Mouse (Mus musculus) heart, embryonic 16.5 days (tissue): ENCODE results near the gene Nomo1. TPM values are rescaled to one million over a fixed set of nuclear protein-coding genes. Genes with fewer than 3 reads are reported as not detected.

Experiments used
- ATAC-seq: fragments of 200-750 bp; cut with Nextera tagmentation; replicated peaks from 2 replicates; pipeline ENCODE4 v1.8.0; 2017; ENCODE audit warnings: moderate number of reproducible peaks; ENCODE audit not compliant: insufficient read depth, low FRiP score; ENCODE audit errors: extremely low read depth
- H3K27ac ChIP-seq: fragments of 300-500 bp; sonication (generic); 2 replicates; pipeline ENCODE4 v1.5.1; 2014; ENCODE audit warnings: mild to moderate bottlenecking, low read length, control low read depth, moderate library complexity
- H3K27me3 ChIP-seq: fragments of 300-500 bp; sonication (generic); 2 replicates; pipeline ENCODE4 v1.6.1; 2014; ENCODE audit warnings: low read length, mixed read lengths; ENCODE audit not compliant: control insufficient read depth, insufficient read depth
- H3K36me3 ChIP-seq: fragments of 300-500 bp; sonication (generic); 2 replicates; pipeline ENCODE4 v1.6.1; 2014; ENCODE audit not compliant: control insufficient read depth, insufficient read depth
- H3K4me1 ChIP-seq: fragments of 300-500 bp; sonication (generic); 2 replicates; pipeline ENCODE4 v1.6.1; 2014; ENCODE audit warnings: low read length, mixed read lengths; ENCODE audit not compliant: control insufficient read depth, insufficient read depth
- H3K4me2 ChIP-seq: fragments of 300-500 bp; sonication (generic); 2 replicates; pipeline ENCODE4 v1.6.1; 2014; ENCODE audit warnings: low read depth, mild to moderate bottlenecking, control low read depth, low read length
- H3K4me3 ChIP-seq: fragments of 300-500 bp; sonication (generic); 2 replicates; pipeline ENCODE4 v1.5.1; 2014; ENCODE audit warnings: mild to moderate bottlenecking, control low read depth, low read length
- H3K9ac ChIP-seq: fragments of 300-500 bp; sonication (generic); 2 replicates; pipeline ENCODE4 v1.6.1; 2014; ENCODE audit warnings: low read length, control low read depth
- H3K9me3 ChIP-seq: fragments of 300-500 bp; sonication (generic); replicated peaks from 2 replicates; pipeline ENCODE4 v1.6.1; 2016; ENCODE audit warnings: low read length; ENCODE audit not compliant: control insufficient read depth
- WGBS: fragments of 180-500 bp; shearing (Covaris S2); extraction: QIAGEN DNeasy Blood & Tissue Kit; methylation state at CpG from one replicate; pipeline ENCODE4 v1.1.7; 2014; 5-methylcytosine and 5-hydroxymethylcytosine counted together
- polyA plus RNA-seq: library from polyadenylated mRNA; unstranded; fragments of >200 nt; fragmentation: Nextera tagmentation; extraction: Ambion mirVana; gene quantifications from 2 replicates; pipeline ENCODE4 v1.2.1, GENCODE M21; 2015

Nomo1 gene
- polyA plus RNA-seq, 1 experiment from 2014 or later, result 36.2 TPM

- ATAC-seq, result no peak
- no peak overlapping the region for H3K27ac ChIP-seq
- no peaks in the 10 kb centered on the region for H3K27me3 ChIP-seq
- no peaks in the 10 kb centered on the region for H3K4me1 ChIP-seq
- H3K4me3 ChIP-seq, result no peak overlapping the region
- no peak overlapping the region for H3K4me2 ChIP-seq
- H3K9me3 ChIP-seq, result no peaks in the 10 kb centered on the region
- 71% methylated on average over 8 of the region's 8 CpGs for WGBS
- no peak overlapping the region for H3K9ac ChIP-seq
- no peaks in the 10 kb centered on the region for H3K36me3 ChIP-seq
Measured at GRCm38 (mm10) chr7:46103075-46103591, 69.6 kb downstream of the Nomo1 start.

- no peak overlapping the region for H3K4me2 ChIP-seq
Measured at GRCm38 (mm10) chr7:46103771-46104170, 70.3 kb downstream of the Nomo1 start.

GRCm38 (mm10) chr7:46104256-46104915, 70.9 kb downstream of the Nomo1 start:
- Histone ChIP-seq H3K9ac (no peak overlapping the region), H3K27me3 (no peaks in the 10 kb centered on the region), H3K4me1 (no peaks in the 10 kb centered on the region), H3K4me3 (no peak overlapping the region), H3K4me2 (no peak overlapping the region), H3K27ac (no peak overlapping the region), H3K36me3 (no peaks in the 10 kb centered on the region), H3K9me3 (no peaks in the 10 kb centered on the region)
- no peak for ATAC-seq
- WGBS, result 75% methylated on average over 27 of the region's 27 CpGs

More at GRCm38 (mm10) chr7:46103771-46104170, 70.3 kb downstream of the Nomo1 start:
- WGBS, result 78% methylated on average over 8 of the region's 8 CpGs
- H3K36me3 ChIP-seq, result no peaks in the 10 kb centered on the region
- no peaks in the 10 kb centered on the region for H3K9me3 ChIP-seq
- no peak overlapping the region for H3K27ac ChIP-seq
- no peak for ATAC-seq
- H3K27me3 ChIP-seq, result no peaks in the 10 kb centered on the region
- H3K4me1 ChIP-seq, result no peaks in the 10 kb centered on the region
- H3K9ac ChIP-seq, result no peak overlapping the region
- H3K4me3 ChIP-seq, result no peak overlapping the region

GRCm38 (mm10) chr7:46105484-46105883, 72.0 kb downstream of the Nomo1 start:
- H3K9me3 ChIP-seq, result no peaks in the 10 kb centered on the region
- WGBS, result 86% methylated on average over 7 of the region's 7 CpGs
- H3K9ac ChIP-seq, result no peak overlapping the region

GRCm38 (mm10) chr7:46110079-46110478, 76.6 kb downstream of the Nomo1 start:
- Histone ChIP-seq H3K4me2 (no peak overlapping the region), H3K27me3 (no peaks in the 10 kb centered on the region; the same call in 1 of the 2 replicates), H3K9ac (no peak overlapping the region), H3K27ac (no peak overlapping the region), H3K9me3 (no peaks in the 10 kb centered on the region), H3K36me3 (no peaks in the 10 kb centered on the region), H3K4me3 (no peak overlapping the region), H3K4me1 (peaks cover 27% of the 10 kb centered on the region)
- no peak for ATAC-seq
- 75% methylated on average over 3 of the region's 3 CpGs for WGBS

More at GRCm38 (mm10) chr7:46105484-46105883, 72.0 kb downstream of the Nomo1 start:
- no peak for ATAC-seq
- Histone ChIP-seq H3K4me2 (no peak overlapping the region), H3K36me3 (no peaks in the 10 kb centered on the region), H3K4me3 (no peak overlapping the region), H3K4me1 (no peaks in the 10 kb centered on the region), H3K27me3 (no peaks in the 10 kb centered on the region), H3K27ac (no peak overlapping the region)

- Histone ChIP-seq H3K4me2 (no peak overlapping the region), H3K36me3 (no peaks in the 10 kb centered on the region), H3K27me3 (no peaks in the 10 kb centered on the region; the same call in 1 of the 2 replicates), H3K4me3 (no peak overlapping the region), H3K9me3 (no peaks in the 10 kb centered on the region), H3K4me1 (peaks cover 38% of the 10 kb centered on the region), H3K9ac (0 out of 2 replicates have a peak overlapping the region, but pooled peaks have one; percentile 15), H3K27ac (peak overlapping the region; percentile 15)
- no peak for ATAC-seq
- WGBS, result 70% methylated on average over 15 of the region's 15 CpGs
Measured at GRCm38 (mm10) chr7:46111212-46111817, 77.8 kb downstream of the Nomo1 start.

- H3K4me3 ChIP-seq, result no peak overlapping the region
- 37% methylated on average over 6 of the region's 6 CpGs for WGBS
- peaks cover 44% of the 10 kb centered on the region for H3K4me1 ChIP-seq
- no peak overlapping the region for H3K4me2 ChIP-seq
- H3K36me3 ChIP-seq, result no peaks in the 10 kb centered on the region
- H3K9ac ChIP-seq, result peak overlapping the region; percentile 15; the same call in 1 of the 2 replicates
- H3K9me3 ChIP-seq, result no peaks in the 10 kb centered on the region
- peak; percentile 42 for ATAC-seq
- peak overlapping the region; percentile 20 for H3K27ac ChIP-seq
- H3K27me3 ChIP-seq, result no peaks in the 10 kb centered on the region; the same call in 1 of the 2 replicates
Measured at GRCm38 (mm10) chr7:46111938-46112337, 78.4 kb downstream of the Nomo1 start.

GRCm38 (mm10) chr7:46113435-46113834, 79.9 kb downstream of the Nomo1 start:
- no peak for ATAC-seq

GRCm38 (mm10) chr7:46116118-46116581, 82.7 kb downstream of the Nomo1 start:
- Histone ChIP-seq H3K9me3 (0 out of 2 replicates have a peak, but pooled peaks cover 2% of the 10 kb centered on the region), H3K27ac (peak overlapping the region; percentile 78), H3K4me3 (no peak overlapping the region), H3K36me3 (no peaks in the 10 kb centered on the region), H3K4me2 (no peak overlapping the region), H3K9ac (no peak overlapping the region), H3K4me1 (peaks cover 45% of the 10 kb centered on the region), H3K27me3 (no peaks in the 10 kb centered on the region; the same call in 1 of the 2 replicates)
- 16% methylated on average over 10 of the region's 10 CpGs for WGBS
- ATAC-seq, result peak; percentile 62

More at GRCm38 (mm10) chr7:46113435-46113834, 79.9 kb downstream of the Nomo1 start:
- no peak overlapping the region for H3K4me3 ChIP-seq
- H3K27ac ChIP-seq, result no peak overlapping the region
- no peaks in the 10 kb centered on the region for H3K36me3 ChIP-seq
- H3K9me3 ChIP-seq, result 0 out of 2 replicates have a peak, but pooled peaks cover 2% of the 10 kb centered on the region
- 51% methylated on average over 3 of the region's 3 CpGs for WGBS
- H3K27me3 ChIP-seq, result no peaks in the 10 kb centered on the region; the same call in 1 of the 2 replicates
- peaks cover 48% of the 10 kb centered on the region for H3K4me1 ChIP-seq
- no peak overlapping the region for H3K4me2 ChIP-seq
- no peak overlapping the region for H3K9ac ChIP-seq
